Mouse (Mus musculus) thymus, postnatal 36 days (tissue): Measurements from ENCODE around the gene Ddx3x.
"Not testable (repeated sequence)": the region's sequence is repeated elsewhere in the genome, so short reads cannot be mapped to it uniquely, and the experiment has no call there.

Experiments
- DNase-seq, 2 experiments: peaks; one replicate each; pipeline ENCODE4 v3.0.0; 2022; ENCODE audit warnings: mixed read lengths in 2 of 2

Gene Ddx3x

GRCm38 (mm10) chrX:13280409-13281328 lies at the start of gene Ddx3x:
TSS of gene Ddx3x (plus strand) at chrX:13280970.
- DNase-seq = peak; percentile 84 to 92

GRCm38 (mm10) chrX:13231243-13231642 lies 49.5 kb upstream of the Ddx3x start:
- DNase-seq = no peak

- not testable (repeated sequence) for DNase-seq
Measured at GRCm38 (mm10) chrX:13232834-13233233, 47.9 kb upstream of the Ddx3x start.

- no peak for DNase-seq
Measured at GRCm38 (mm10) chrX:13233631-13234030, 47.1 kb upstream of the Ddx3x start.

GRCm38 (mm10) chrX:13234709-13235108 lies 46.1 kb upstream of the Ddx3x start:
- DNase-seq = no peak

- no peak for DNase-seq
Measured at GRCm38 (mm10) chrX:13236100-13236568, 44.6 kb upstream of the Ddx3x start.

GRCm38 (mm10) chrX:13239455-13239854 lies 41.3 kb upstream of the Ddx3x start:
- DNase-seq = no peak

GRCm38 (mm10) chrX:13240646-13241425 lies 39.9 kb upstream of the Ddx3x start:
- peak; percentile 36 to 65 for DNase-seq

GRCm38 (mm10) chrX:13241426-13242319 lies 39.1 kb upstream of the Ddx3x start:
- DNase-seq = peak; percentile 48 to 65

GRCm38 (mm10) chrX:13242320-13243096 lies 38.3 kb upstream of the Ddx3x start:
- DNase-seq = peak; percentile 82 to 90

- peak; percentile 26 to 36 for DNase-seq
Measured at GRCm38 (mm10) chrX:13243133-13244123, 37.3 kb upstream of the Ddx3x start.

GRCm38 (mm10) chrX:13244588-13244987 lies 36.2 kb upstream of the Ddx3x start:
- DNase-seq = no peak

GRCm38 (mm10) chrX:13245027-13245426 lies 35.7 kb upstream of the Ddx3x start:
- DNase-seq = peak in 1 of 2 experiments; percentile 43

GRCm38 (mm10) chrX:13251683-13252082 lies 29.1 kb upstream of the Ddx3x start:
- no peak for DNase-seq

GRCm38 (mm10) chrX:13254273-13254672 lies 26.5 kb upstream of the Ddx3x start:
- no peak for DNase-seq

GRCm38 (mm10) chrX:13263356-13263755 lies 17.4 kb upstream of the Ddx3x start:
- no peak for DNase-seq

GRCm38 (mm10) chrX:13275519-13276137 lies 5.1 kb upstream of the Ddx3x start:
- no peak for DNase-seq

- no peak for DNase-seq
Measured at GRCm38 (mm10) chrX:13278996-13279395, 1.8 kb upstream of the Ddx3x start.

GRCm38 (mm10) chrX:13280037-13280408 lies 747 bp upstream of the Ddx3x start:
- peak; percentile 18 to 48 for DNase-seq
